Mouse (Mus musculus): ENCODE results near the gene Ppp1r14d. TPM values are rescaled to one million over a fixed set of nuclear protein-coding genes. Genes with fewer than 3 reads are reported as not detected.

The Ppp1r14d gene
- total RNA-seq, 4 experiments from 2014 or later = not detected

DNA sequence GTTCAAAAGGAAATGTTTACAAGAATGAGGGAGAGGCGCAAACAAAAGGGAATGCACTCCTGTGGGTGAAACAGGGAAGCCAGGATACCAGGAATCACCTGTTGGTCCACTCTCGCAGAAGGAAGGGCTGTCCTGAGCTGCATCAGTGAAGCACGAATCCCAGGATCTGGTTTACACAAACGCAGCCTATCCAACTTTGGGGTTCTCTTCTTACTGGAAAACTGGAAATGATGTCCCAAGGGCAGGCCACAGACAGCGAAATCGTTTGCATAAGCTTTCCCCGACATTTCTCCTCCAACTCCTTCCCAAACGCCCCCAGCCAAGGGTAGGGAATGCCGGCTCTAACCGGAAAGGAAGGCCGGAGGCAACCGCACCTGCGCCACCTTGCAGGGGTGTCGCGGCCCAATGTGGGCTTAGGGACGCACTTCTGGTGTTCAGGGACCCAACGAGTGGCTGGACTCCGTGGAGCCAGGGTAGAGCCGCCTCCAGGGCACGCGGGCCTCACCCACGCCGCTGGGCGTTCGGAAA lies 7.0 kb upstream of the Ppp1r14d start:
- no peak for DNase-seq

DNA sequence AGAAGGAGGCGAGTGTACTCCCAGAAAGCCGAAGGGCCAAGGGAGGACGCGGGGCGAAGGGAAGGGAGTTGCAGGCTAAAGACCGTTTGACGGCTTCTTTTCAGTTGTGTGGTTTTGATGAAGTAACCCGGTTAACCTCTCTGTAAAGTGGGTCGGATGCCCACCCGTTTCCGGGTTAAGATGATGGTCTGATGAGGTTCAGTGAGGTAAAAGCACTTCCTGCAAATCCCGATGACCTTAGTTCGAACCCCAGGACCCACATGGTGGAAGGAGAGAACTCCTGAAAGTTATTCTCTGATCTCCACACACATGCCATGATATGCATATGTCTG lies 20.6 kb downstream of the Ppp1r14d start:
- no peak for DNase-seq

DNA sequence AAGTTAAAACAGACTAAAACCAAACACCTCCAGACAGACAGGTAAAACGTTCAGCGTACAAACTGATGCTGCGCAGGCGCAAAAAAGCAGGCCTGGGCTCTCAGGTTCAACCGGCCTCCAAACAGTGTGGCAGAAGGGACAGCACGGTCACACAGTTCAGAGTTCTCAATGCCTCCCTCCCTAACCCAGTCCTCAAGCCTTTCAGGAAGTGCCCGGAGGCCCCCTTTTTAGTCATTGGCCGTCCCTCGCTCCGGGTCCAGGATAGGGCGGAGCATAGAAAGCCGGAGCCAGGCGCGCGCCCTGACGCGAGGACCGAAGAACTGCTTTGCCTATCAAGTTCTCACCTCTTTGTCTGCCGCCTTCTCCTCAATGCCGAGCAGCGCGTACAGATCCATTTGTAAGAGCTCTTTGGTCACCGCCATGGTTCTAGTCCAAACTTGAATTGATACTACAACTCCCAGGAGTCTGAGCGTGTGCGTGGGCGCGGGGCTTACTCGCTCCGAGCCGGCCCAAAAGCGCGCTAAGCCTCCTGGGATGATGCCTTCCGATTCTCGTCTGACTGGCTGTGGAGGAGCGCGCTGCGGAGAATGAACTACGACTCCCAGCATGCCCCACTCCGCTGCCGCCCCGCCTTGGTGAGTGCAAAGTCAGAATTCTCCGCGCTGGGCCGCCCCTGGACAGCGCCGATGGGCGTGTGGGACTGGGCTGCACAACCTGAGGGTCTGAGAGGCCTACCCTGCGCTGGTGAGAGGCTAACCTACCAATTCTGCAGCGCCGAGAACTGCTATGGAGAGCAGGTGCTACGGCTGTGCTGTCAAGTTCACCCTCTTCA lies 21.1 kb downstream of the Ppp1r14d start, which contains the start of the genes Zfyve19 and Dnajc17:
TSS of gene Zfyve19 (plus strand) at position 274 of the 832 bp plus-strand sequence.
TSS of gene Dnajc17 (minus strand) at position 452 of the 832 bp plus-strand sequence.
- peak; percentile 95 for DNase-seq

DNA sequence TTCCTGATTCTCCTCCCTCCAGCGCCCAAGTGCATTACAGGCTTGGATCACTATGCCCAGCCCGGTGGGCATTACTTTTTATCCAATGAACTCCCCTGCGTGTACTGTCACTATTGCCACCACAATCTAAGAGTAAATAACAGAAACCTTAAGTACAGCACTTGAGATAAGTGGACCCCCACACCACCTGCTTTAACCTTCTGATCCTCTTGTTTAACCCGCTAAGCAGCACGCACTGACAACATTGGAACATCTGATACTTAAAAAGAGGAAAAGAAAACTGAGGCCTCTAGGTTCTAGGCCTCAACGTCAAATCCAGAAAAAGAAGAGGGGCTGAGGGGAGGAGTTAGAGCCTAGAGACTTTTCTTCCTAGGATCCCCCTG lies 21.8 kb downstream of the Ppp1r14d start:
- DNase-seq = no peak

DNA sequence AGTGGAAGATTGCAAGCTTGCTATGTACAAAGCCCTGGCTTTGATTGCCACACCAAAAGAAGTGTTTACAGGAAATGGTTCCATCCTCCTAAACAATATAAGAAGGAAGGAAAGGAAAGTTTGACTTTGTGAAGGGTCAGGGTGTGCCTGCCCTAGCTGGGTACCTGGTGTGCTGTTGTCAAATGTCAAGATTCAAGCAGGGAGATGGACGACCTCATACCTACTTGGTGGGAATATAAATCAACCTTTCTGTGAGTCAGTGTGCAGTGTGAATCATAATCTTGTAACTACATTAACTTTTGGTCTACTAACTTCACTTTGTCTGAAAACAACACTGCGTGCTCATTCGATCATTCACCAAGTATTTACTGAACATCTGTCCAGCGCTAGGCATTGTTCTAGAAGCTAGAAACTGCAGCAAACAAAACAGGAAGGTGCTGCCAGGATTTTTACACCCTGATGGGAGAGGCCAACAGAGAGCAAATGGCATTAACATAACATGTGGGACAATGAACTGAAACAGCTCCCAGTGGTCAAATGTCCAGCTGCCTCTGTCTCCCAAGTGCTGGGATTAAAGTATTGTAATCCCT lies 25.7 kb downstream of the Ppp1r14d start:
- DNase-seq = no peak

DNA sequence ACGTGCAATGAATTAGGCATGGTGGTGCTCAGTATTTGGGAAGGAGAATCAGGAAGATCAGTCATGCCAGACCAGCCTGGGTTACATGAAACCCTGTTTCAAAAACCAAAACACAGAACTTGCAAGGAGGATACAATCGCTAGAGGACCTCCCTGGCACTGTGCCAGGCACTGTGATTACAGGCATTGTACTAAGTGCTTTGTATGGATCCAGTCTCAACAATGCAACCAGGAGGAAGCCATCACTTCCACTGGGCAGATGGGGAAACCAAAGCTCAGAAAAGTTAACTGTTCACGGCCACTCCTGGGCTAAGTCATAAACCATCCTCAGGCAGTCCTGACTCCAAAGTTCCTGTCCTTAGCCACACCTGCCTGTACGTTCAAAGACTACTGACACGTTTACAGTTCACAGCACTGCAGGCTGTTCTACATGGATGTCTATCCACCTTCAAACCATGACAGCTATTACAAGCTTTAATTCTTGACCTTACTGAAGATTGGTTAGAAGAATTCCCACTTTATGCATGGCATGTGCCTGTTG lies 26.7 kb downstream of the Ppp1r14d start:
- no peak for DNase-seq

DNA sequence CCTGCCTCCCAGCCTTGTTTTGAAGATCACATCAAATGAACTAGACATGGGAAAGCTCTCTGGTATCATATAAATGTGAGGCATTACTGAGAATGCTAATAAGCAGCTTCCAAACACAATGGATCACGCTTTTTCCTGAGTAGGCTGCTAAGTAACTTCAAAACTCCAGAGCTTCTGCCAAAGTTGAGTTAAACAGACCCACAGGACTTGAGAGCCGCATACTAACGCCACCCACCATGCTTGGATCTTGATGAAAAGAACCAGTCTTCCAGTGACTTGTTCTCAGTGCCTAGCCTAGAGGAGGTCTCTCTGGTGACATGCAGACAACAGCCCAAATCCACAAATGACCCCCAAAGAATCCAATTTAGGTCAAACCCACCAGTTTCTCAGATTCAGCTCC lies 30.8 kb downstream of the Ppp1r14d start:
- no peak for DNase-seq

DNA sequence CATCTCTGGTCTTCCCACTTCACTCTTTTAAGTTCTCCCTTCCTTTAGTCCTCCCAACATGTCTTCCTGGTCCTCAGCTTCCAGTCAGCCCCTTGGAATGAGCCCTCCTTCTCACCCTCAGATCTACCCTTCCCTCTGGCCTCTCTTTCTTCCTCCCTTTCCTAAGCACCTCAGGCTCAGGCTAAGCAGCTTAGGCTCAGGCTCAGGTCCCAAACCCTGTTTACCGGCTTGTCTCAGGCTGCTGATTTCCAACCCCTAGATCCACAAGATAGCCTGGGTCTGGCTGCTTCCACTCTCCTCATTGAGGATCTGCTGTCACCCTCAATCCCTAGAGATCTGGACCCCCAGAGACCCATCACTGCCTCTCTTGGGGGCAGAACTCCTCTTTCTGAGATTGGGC lies 31.7 kb downstream of the Ppp1r14d start:
- no peak for DNase-seq

DNA sequence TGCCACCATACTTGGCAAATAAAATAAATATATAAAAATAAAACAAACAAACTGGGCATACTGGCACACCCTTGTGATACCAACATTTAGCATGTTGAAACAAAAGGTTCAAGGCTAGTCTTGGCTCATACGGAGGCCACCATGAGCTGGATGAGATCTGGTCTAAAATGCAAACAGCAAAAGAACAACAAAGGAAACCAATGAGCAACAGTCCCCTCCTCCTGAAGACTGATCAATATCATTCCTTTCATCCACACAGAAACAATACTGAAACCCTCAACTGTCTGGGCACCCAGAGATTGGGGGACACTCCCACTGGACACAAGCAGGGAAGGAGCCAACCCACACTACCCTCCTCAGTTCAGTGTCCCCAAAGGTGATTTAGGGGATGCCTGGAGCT lies 32.2 kb downstream of the Ppp1r14d start:
- no peak for DNase-seq

DNA sequence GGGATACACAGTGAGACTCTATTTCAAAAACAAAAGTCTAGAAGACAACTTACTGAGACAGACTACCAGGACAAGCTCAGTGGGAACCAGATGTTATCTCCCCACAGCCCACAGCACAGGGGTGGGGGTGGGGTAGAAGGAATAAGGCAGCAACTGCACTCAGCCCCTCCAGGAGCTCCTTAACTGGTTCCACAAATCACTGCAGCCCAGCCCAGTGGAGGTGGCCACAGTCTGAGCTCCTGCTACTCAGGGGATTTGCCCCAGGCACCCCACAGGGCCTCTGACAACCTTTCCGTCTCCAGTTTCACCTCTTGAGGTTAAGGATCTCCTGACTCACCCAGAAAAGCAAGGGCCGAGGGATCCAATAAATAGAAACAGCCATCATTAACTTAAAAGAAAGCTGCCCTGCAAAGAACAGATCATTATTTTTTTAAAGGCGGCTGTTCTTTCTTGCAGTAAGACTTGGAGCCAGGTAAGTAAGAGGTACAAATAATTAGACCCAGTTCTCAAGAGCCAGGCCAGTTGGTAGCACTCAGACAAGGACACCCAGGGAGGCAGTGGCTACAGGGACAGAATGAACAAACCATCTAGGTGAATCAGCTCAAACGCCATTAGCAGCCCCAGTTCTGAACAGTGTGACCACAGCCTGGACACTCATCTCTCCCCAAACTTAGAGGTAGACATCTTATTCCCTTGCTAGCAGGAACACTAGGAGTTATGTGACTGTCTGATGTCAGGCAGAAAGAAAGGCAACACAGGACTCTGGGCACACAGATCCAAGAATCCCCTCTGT lies 33.2 kb downstream of the Ppp1r14d start:
- DNase-seq = no peak

DNA sequence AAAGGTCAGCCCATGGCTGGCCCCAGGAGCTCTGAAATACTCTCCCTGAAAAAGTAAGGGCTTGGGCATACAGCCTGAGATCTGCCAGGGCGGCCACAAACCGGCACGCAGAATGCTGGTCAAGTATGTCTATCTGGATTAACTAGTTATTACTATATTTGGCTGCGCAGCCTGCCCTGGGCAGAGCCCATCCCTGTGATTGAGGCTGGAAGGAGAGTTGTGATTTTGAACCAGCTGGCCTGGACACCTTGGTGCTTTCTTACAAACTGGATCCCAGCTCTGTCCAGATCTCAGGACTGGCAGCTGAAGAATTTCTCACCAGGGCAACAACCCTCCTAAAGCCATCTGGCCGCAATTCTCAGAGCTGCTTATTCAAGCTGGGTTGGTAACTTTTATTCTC lies 35.6 kb downstream of the Ppp1r14d start:
- DNase-seq = no peak

DNA sequence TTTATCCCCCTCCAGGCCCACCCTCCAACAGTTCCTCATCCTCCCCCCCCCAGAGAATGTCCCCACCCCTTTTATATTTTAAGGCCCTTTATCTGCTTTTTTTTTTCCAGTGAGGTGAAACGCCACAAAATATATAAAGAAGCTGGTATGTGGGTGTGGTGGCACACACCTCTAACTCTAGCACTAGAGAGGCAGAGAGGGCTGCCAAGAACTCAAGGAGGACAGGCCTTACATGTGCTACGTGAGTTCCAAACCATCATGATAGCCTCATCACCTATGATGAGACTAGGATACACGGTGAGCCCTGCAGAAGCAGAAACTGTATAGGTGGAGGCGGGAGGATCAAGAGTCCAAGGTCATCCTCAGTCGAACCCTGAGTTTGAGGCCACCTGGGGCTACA lies 38.7 kb downstream of the Ppp1r14d start:
- DNase-seq = no peak

DNA sequence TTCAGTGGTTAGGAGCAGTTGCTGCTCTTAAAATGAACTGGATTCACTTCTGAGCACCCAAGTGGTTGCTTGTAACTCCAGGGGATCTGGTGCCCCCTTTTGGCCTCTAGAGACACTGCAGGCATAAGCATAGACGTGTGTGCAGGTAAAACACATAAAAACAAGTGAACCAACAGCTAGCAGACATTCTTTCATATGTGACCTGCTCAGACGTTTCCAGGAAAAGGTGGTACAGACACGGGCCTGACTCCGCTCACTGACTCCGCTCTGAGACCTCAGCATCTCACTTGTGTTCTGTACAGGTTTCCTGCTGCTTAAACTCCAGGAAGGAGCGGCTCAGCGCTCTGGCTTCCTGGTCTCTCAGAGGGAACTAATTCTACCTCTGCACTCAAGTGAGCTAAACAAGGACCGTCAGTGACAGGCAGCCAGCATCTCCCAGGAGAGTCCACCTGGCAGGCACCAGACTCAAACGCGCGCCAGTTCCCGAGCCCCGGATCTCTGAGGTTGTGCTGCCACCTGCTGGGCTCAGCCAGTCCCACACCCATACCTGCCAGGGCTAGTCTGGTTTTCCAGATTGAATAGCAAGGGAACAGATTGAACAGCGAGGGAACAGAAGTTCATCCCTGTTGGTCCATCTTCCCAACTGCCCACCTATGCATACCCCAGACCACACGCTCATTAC lies 40.5 kb downstream of the Ppp1r14d start:
- peak; percentile 67 for DNase-seq

DNA sequence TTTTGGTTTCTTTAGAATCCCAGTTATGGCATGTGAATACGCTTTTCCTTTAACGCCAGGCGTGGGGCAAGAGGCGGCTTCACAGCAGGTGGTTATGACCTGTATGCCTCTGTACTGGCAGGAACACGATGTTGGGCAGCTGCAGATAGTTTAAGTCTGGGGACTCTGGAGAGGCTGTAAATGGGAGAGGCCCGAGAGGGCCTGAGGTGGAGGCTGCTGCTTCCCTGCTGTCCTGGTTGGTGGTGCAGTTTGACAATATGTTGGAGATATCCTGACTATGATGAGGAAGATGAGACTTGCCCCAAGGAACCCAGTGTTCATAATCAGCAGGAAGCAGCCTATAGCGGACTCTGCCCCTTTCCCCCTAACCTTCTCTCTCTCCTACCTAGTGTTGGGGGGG lies 46.8 kb downstream of the Ppp1r14d start:
- DNase-seq = no peak

DNA sequence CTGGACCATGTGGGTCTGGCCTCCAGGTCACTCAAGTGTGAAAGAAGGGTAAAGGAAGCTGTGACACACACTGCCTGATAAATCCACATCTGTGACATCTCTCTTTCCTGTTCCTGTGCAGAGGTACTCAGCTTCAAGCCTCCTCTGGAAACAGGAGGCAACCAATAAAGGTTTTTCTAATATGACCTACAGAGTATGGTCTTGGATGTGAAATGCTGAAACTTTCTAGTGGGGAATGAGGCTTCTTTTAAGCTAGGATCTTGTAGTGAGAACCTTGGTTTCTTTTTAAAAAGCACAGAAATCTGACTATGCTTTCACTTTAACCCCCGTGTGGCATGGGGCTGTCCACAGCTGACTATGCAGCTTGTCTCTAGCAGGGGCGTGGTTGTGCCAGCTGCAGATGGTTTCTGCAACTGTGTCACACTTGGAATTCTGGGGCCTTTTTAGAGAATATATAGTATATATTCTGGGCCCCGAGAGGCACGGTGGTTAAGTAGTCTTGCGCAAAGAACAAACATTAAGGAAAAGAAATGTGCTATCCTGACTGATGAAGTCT lies 52.2 kb downstream of the Ppp1r14d start:
- DNase-seq = no peak

DNA sequence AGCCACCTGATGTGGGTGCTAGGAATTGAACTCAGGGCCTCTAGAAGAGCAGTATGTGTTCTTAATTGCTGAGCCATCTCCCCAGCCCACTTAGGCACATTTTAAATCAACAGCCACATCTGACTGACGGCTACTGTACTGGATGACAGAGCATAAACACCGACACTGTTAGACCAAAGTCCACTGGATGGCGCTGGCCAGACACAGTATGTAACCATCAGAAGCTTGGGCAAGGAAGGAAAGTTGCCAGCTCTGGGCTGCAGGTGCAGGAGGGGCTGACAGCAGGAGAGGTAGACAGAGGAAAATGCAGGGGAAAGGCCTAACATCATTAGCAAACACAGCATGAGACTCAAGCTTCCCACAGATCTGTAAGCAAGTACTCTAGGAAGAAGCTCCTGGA lies 52.9 kb downstream of the Ppp1r14d start:
- DNase-seq = no peak

DNA sequence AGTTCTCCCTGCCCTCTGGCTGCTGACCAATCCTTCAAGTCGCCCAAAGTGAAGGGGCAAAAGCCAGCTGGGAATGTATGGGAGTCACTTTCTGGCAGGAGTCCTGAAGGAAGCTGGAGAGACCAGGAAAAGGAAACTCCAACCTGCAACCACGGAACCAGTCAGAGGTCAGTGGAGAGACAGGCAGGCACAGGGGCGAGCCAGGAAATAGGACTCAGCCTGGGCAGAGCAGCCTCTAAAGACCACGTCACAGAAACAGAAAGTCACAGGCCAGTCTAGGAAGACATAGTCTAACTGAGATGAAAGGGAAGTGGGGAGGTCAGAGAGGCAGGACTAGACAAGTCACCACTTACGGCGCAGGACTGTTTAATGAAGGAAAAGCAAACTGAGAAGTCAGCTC lies 54.1 kb downstream of the Ppp1r14d start:
- DNase-seq = no peak

DNA sequence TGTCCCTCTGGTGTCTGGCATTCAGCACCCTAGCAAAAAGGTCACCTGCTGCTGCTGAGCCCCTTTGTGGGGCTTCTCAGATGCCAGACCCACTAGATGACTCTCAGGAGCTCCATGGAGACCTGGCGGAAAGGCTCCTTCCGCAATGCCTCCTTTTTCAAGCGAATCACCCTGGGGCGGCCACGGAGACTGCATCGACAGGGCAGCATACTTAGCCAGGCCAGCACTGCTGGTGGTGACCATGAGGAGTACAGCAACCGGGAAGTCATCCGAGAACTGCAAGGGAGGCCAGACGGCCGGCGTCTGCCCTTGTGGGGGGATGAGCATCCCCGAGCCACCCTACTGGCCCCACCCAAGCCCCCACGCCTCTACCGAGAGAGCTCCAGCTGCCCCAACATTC lies 54.8 kb downstream of the Ppp1r14d start:
- DNase-seq = no peak

DNA sequence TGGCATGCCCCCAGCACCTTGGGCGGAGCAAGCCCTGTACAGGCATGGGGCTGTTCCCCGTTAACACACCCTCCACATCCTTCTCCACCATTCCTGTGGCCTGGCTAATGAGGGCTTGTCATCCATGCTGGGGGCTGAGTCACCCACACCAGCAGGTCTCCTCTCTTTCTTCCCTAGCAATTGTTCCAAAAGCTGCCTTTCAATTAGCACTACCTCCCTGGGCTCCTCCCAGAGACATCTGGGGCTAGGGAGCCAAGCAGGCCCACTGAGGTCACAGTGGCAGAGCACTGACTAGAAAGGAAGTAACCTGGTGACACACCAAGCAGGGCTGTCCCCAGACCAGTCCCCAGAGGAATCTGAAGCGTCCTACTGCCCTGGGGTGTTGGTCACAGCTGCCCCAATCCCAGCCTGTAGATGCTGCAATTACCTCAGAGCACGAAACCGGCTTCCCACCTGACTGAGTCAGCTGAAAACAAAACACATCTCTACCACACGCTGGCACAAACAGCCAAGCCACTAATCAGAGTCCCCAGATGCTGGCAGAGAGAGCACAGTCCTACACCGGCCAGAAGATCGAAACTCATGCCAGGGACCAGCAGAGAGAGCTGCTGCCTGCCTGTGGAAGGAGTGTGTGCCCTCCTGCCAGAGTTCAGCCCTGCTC lies 55.6 kb downstream of the Ppp1r14d start, which contains the start of gene Gm14137:
TSS of gene Gm14137 (plus strand) at position 519 of the 661 bp plus-strand sequence.
- no peak for DNase-seq

DNA sequence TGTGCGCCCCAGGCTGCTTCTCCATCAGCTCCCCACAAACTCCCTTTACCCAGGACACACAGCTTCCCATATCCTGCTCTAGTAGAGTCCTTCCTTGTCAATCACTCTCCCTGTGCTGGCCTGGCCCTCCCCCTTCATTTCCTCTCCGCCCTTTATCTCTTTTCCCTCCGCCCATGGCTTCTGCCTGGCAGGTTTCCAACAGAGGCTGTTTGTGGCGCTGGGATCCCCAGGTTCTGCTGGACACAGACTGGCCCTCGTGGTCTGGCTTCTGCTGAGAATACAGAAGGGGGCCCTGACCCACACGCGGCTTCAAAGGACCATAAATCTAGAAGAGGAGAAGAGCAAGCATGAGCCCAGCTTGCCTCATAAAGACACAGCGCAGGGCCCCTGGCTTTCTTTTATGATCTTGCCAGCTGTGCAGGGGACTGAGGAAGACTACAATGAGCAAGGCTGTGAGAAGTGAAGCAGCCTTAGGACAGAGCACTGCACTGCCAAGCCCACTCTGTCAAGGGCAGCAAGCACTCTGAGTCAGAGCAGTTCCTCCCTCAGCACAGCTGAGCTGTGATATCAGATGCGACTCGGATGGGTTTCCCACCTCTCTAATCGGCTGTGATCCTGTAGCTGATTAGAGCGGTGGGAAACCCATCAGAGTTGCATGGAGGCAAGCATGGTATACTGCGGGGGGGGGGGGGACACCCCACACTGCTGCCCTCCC lies 56.7 kb downstream of the Ppp1r14d start:
- DNase-seq = peak; percentile 74

DNA sequence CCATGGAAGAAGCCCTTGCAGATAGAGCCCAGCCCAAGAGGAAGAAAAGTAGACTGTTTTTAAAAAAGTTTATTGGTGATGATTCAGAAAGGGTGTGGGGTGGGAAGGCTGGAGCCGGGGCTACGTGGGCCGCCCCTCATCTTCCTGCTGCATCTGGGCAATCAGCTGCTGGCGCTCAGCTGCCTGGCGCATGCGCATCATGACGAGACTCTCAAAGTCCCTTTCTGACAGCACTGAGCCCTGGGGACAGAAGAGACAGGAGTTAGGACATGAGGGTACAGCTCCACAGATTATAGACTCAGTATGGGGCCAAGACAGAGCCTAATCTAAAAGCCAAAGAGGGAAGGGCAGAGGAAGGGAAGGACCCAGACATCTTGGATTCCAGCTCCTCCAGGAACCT lies 57.3 kb downstream of the Ppp1r14d start:
- DNase-seq = no peak
